8 mouse cellular contexts compared by ENCODE assay signal in the genomic region with DNA sequence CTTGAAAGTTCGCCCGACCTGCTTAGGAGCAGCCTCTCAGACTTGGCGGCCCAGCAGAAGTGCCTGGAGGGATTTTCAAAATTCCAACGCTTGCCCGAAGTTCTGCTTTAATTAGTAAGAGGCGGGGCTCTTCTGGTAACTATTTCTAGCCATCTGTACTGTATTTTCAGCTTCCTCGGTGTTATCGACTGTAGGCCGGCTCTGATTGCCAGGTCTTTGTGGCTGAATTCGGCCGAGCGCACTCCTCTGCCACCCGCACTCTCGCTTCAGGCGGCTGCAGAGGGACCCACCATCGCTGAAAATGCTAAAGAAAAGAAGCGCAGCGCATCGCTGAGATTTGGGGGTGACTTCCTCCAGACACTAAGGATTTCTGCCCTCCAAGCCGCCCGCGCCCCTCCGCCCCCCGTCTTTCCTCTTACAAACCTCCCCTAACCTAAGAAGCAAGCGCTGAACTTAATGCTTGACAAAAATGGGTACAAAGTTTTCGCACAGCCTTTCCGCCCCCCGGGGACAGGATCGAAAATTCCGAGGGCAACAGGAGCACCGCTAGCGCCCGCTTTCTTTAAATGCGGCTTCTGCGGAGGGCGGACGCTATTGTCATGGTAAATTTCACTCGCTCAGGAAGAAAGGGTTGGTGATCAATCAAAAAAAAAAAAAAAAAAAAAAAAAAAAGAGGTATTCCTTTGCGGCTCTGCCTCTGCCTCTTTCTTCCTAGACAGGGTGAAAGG. TPM values are rescaled to one million over a fixed set of nuclear protein-coding genes. Genes with fewer than 3 reads are reported as not detected.
A peak's percentile ranks its signal among the peaks of the same experiment; 100 is the strongest.
DNase-seq lines count a peak whose midpoint lies in the region; ATAC-seq lines count a peak whose summit lies in the region.

No protein-coding gene starts in this region.

- peak overlapping the region; percentile 75 for H3K9ac ChIP-seq in embryonic facial prominence, embryonic 11.5 days (replicated peaks; ENCODE audit: low read length)
- H3K9ac ChIP-seq in limb, embryonic 12.5 days (replicated peaks), result peak overlapping the region; percentile 70
- peak overlapping the region; percentile 55 for H3K9ac ChIP-seq in midbrain, embryonic 15.5 days

- 0 out of 2 replicates have a peak, but pooled peaks have one; percentile 22 for ATAC-seq in embryonic facial prominence, embryonic 11.5 days (replicated peaks; ENCODE audit: insufficient number of reproducible peaks, low FRiP score, low TSS enrichment, low read depth)
- 0 out of 2 replicates have a peak, but pooled peaks have one; percentile 31 for ATAC-seq in limb, embryonic 12.5 days (ENCODE audit: insufficient number of reproducible peaks, insufficient read depth, low FRiP score, low TSS enrichment, low read depth)
- ATAC-seq in midbrain, embryonic 15.5 days (replicated peaks), result peak; percentile 48
- ATAC-seq in granulocyte monocyte progenitor cell, adult 5-6 weeks (replicated peaks; ENCODE audit: poor library complexity, severe bottlenecking), result no peak; the same call in 1 of the 2 replicates

- peak overlapping the region; percentile 95 for H3K4me2 ChIP-seq in embryonic facial prominence, embryonic 11.5 days (ENCODE audit: low read depth, low read length)
- H3K4me2 ChIP-seq in limb, embryonic 12.5 days, result peak overlapping the region; percentile 96
- peak overlapping the region; percentile 99 for H3K4me2 ChIP-seq in midbrain, embryonic 15.5 days

- no peaks in the 10 kb centered on the region for H3K4me1 ChIP-seq in embryonic facial prominence, embryonic 11.5 days (ENCODE audit: control insufficient read depth, insufficient read depth, low read length)
- H3K4me1 ChIP-seq in limb, embryonic 12.5 days (replicated peaks), result peaks cover 8% of the 10 kb centered on the region
- H3K4me1 ChIP-seq in midbrain, embryonic 15.5 days, result peaks cover 16% of the 10 kb centered on the region

- H3K4me3 ChIP-seq in embryonic facial prominence, embryonic 11.5 days (ENCODE audit: low read depth, low read length), result peak overlapping the region; percentile 58
- peak overlapping the region; percentile 58 for H3K4me3 ChIP-seq in limb, embryonic 12.5 days (replicated peaks)
- peak overlapping the region; percentile 54 for H3K4me3 ChIP-seq in midbrain, embryonic 15.5 days

- no peaks in the 10 kb centered on the region for H3K27me3 ChIP-seq in embryonic facial prominence, embryonic 11.5 days (ENCODE audit: control insufficient read depth, insufficient read depth, low read length)
- H3K27me3 ChIP-seq in limb, embryonic 12.5 days, result no peaks in the 10 kb centered on the region
- peaks cover 5% of the 10 kb centered on the region for H3K27me3 ChIP-seq in midbrain, embryonic 15.5 days (replicated peaks)

- H3K9me3 ChIP-seq in embryonic facial prominence, embryonic 11.5 days (replicated peaks; ENCODE audit: control insufficient read depth, low read length), result no peaks in the 10 kb centered on the region
- no peaks in the 10 kb centered on the region for H3K9me3 ChIP-seq in limb, embryonic 12.5 days
- no peaks in the 10 kb centered on the region for H3K9me3 ChIP-seq in midbrain, embryonic 15.5 days

- no peaks in the 10 kb centered on the region for H3K36me3 ChIP-seq in embryonic facial prominence, embryonic 11.5 days (replicated peaks; ENCODE audit: control insufficient read depth, insufficient read depth, low read depth, low read length)
- no peaks in the 10 kb centered on the region for H3K36me3 ChIP-seq in limb, embryonic 12.5 days
- no peaks in the 10 kb centered on the region for H3K36me3 ChIP-seq in midbrain, embryonic 15.5 days (replicated peaks)

- peak; percentile 10 for DNase-seq in gastrocnemius, postnatal 10 days
- no peak for DNase-seq in gastrocnemius, adult 8-10 months (ENCODE audit: low spot score in 2 of 2)
- peak; percentile 76 for DNase-seq in embryonic facial prominence, embryonic 11.5 days (ENCODE audit: low spot score)
- peak; percentile 22 for DNase-seq in heart, postnatal 4 days
- no peak for DNase-seq in gastrocnemius, adult 18-20 months (ENCODE audit: low spot score)

- no peak overlapping the region for H3K27ac ChIP-seq in embryonic facial prominence, embryonic 11.5 days (replicated peaks; ENCODE audit: low read depth, low read length)
- H3K27ac ChIP-seq in limb, embryonic 12.5 days, result peak overlapping the region; percentile 82
- H3K27ac ChIP-seq in midbrain, embryonic 15.5 days, result no peak overlapping the region

- under 1% methylated on average over 39 of the region's 39 CpGs for WGBS in embryonic facial prominence, embryonic 11.5 days
- WGBS in limb, embryonic 12.5 days, result under 1% methylated on average over 39 of the region's 39 CpGs
- 1% methylated on average over 39 of the region's 39 CpGs for whole genome bisulfite sequencing in midbrain, embryonic 15.5 days

RNA-seq across cellular contexts. Expression of gene Shroom3, which starts 0.5 kb away (rescaled TPM):
- 1 to 10 TPM; 1.8 to 3.2 TPM for total RNA-seq in gastrocnemius, postnatal 10 days (2021)
- total RNA-seq in gastrocnemius, adult 8-10 months (2022), result 1 to 10 TPM in 1 of 4 experiments, under 1 TPM in 3; 0.29 to 1.0 (median 0.81) TPM
- 2.2 and 4.5 TPM in 2 replicates for polyA plus RNA-seq in embryonic facial prominence, embryonic 11.5 days (2014; fragmentation: Nextera tagmentation; extraction: Ambion mirVana)
- total RNA-seq in heart, postnatal 4 days (2021), result 10 to 100 TPM; 58.1 to 71.7 TPM
- 5.9 and 6.6 TPM in 2 replicates for polyA plus RNA-seq in limb, embryonic 12.5 days (2016; fragmentation: Nextera tagmentation; extraction: Ambion mirVana)
- 1.9 and 2.0 TPM in 2 replicates for polyA plus RNA-seq in midbrain, embryonic 15.5 days (2015; fragmentation: Nextera tagmentation; extraction: Ambion mirVana)
- total RNA-seq in granulocyte monocyte progenitor cell, adult 5-6 weeks (2014; fragmentation: Nextera tagmentation), result not detected in 2 replicates
- total RNA-seq in granulocyte monocyte progenitor cell, adult 5-6 weeks (2017), result 0.09 TPM in 1 of 2 replicates, not detected in the other
- total RNA-seq in gastrocnemius, adult 18-20 months (2021), result 1 to 10 TPM in 1 of 2 experiments, under 1 TPM in 1; 0.50 to 1.6 TPM

RNA-seq across cellular contexts. Expression of gene Ccdc158, which starts 7.7 kb away (rescaled TPM):
- not detected for total RNA-seq in gastrocnemius, postnatal 10 days (2021)
- 1 to 10 TPM in 2 of 4 experiments, under 1 TPM in 2; 0.43 to 1.4 (median 0.86) TPM for total RNA-seq in gastrocnemius, adult 8-10 months (2022)
- polyA plus RNA-seq in embryonic facial prominence, embryonic 11.5 days (2014; fragmentation: Nextera tagmentation; extraction: Ambion mirVana), result 0.33 and 0.72 TPM in 2 replicates
- total RNA-seq in heart, postnatal 4 days (2021), result under 1 TPM; 0.16 to 0.24 TPM
- polyA plus RNA-seq in limb, embryonic 12.5 days (2016; fragmentation: Nextera tagmentation; extraction: Ambion mirVana), result 0.90 and 1.5 TPM in 2 replicates
- polyA plus RNA-seq in midbrain, embryonic 15.5 days (2015; fragmentation: Nextera tagmentation; extraction: Ambion mirVana), result 0.37 and 0.55 TPM in 2 replicates
- total RNA-seq in granulocyte monocyte progenitor cell, adult 5-6 weeks (2014; fragmentation: Nextera tagmentation), result 0.58 and 3.1 TPM in 2 replicates
- 4.2 and 5.3 TPM in 2 replicates for total RNA-seq in granulocyte monocyte progenitor cell, adult 5-6 weeks (2017)
- total RNA-seq in gastrocnemius, adult 18-20 months (2021), result 1 to 10 TPM in 1 of 2 experiments, under 1 TPM in 1; 0.43 to 1.2 TPM

Comparison
In these comparisons a context has a peak if more than half of its experiments do, and no peak if none do; other contexts are left out.
1. DNase-seq: peak in gastrocnemius, postnatal 10 days (single experiment), embryonic facial prominence, embryonic 11.5 days (single experiment) and heart, postnatal 4 days (single experiment); none in gastrocnemius, adult 8-10 months (0 of 2) and gastrocnemius, adult 18-20 months (single experiment).
2. RNA of gene Shroom3, which starts 0.5 kb away (total RNA-seq): 58.1 to 71.7 TPM in heart, postnatal 4 days; 1.8 to 3.2 TPM in gastrocnemius, postnatal 10 days, 0.50 to 1.6 TPM in gastrocnemius, adult 18-20 months, 0.29 to 1.0 TPM in gastrocnemius, adult 8-10 months and 0.09 TPM in granulocyte monocyte progenitor cell, adult 5-6 weeks; every median in the first group is over 10 times any median in the second.
3. Peak in every context shown above with its lines, with median percentiles within 50 percentile points of each other: H3K4me2 ChIP-seq, H3K4me3 ChIP-seq and H3K9ac ChIP-seq.